Mouse (Mus musculus): ENCODE data around the gene Kcnj9.

- TF ChIP-seq EP300 (optimal IDR thresholded peaks at IDR 0.05) (no peak), CTCF (IDR thresholded peaks at IDR 0.05; ENCODE audit: low read depth) (no peak)
These were observed 47.8 kb upstream of the Kcnj9 start for GRCm38 (mm10) chr1:172376758-172377458.
